Mouse (Mus musculus): Measurements from ENCODE around the gene Unc93b1.

GRCm38 (mm10) chr19:3924868-3925267 lies 10.1 kb upstream of the Unc93b1 start:
- no peak for TF ChIP-seq CTCF (IDR thresholded peaks at IDR 0.05; ENCODE audit: low read depth)
- TF ChIP-seq EP300 (IDR thresholded peaks at IDR 0.05; ENCODE audit: low read depth), result no peak
